ENCODE assay signal across 8 mouse cellular contexts in genomic region chr16:36821474-36821873, GRCm38 (mm10). TPM values are rescaled to one million over a fixed set of nuclear protein-coding genes. Genes with fewer than 3 reads are reported as not detected.
A peak's percentile ranks its signal among the peaks of the same experiment; 100 is the strongest.
DNase-seq lines count a peak whose midpoint lies in the region; ATAC-seq lines count a peak whose summit lies in the region.

No protein-coding gene starts in this region.

- H3K27me3 ChIP-seq in lung, embryonic 16.5 days (ENCODE audit: control insufficient read depth, insufficient read depth, low read depth, low read length), result no peaks in the 10 kb centered on the region
- H3K27me3 ChIP-seq in heart, embryonic 10.5 days (ENCODE audit: insufficient read depth, poor library complexity, severe bottlenecking), result no peaks in the 10 kb centered on the region
- H3K27me3 ChIP-seq in heart, embryonic 12.5 days (replicated peaks), result no peaks in the 10 kb centered on the region

- peak; percentile 78 for ATAC-seq in lung, embryonic 16.5 days (ENCODE audit: low read depth)
- no peak for ATAC-seq in heart, embryonic 12.5 days (ENCODE audit: insufficient number of reproducible peaks, low FRiP score)

- H3K36me3 ChIP-seq in lung, embryonic 16.5 days (ENCODE audit: control insufficient read depth, insufficient read depth, low read length), result no peaks in the 10 kb centered on the region
- no peaks in the 10 kb centered on the region for H3K36me3 ChIP-seq in heart, embryonic 10.5 days
- H3K36me3 ChIP-seq in heart, embryonic 12.5 days, result no peaks in the 10 kb centered on the region

- H3K4me1 ChIP-seq in lung, embryonic 16.5 days (replicated peaks; ENCODE audit: control insufficient read depth, insufficient read depth, low read length), result peaks cover 5% of the 10 kb centered on the region; the same call in 1 of the 2 replicates
- peaks cover 7% of the 10 kb centered on the region for H3K4me1 ChIP-seq in heart, embryonic 10.5 days
- H3K4me1 ChIP-seq in heart, embryonic 12.5 days (replicated peaks), result peaks cover 6% of the 10 kb centered on the region; the same call in 1 of the 2 replicates

- H3K4me2 ChIP-seq in lung, embryonic 16.5 days (ENCODE audit: low read depth, low read length), result no peak overlapping the region
- no peak overlapping the region for H3K4me2 ChIP-seq in heart, embryonic 12.5 days

- no peaks in the 10 kb centered on the region for H3K9me3 ChIP-seq in lung, embryonic 16.5 days (ENCODE audit: control insufficient read depth, low read length)
- no peaks in the 10 kb centered on the region for H3K9me3 ChIP-seq in heart, embryonic 10.5 days
- H3K9me3 ChIP-seq in heart, embryonic 12.5 days (replicated peaks), result no peaks in the 10 kb centered on the region

- no peak overlapping the region for H3K27ac ChIP-seq in lung, embryonic 16.5 days (ENCODE audit: low read length)
- H3K27ac ChIP-seq in heart, embryonic 10.5 days, result no peak overlapping the region
- no peak overlapping the region for H3K27ac ChIP-seq in heart, embryonic 12.5 days (ENCODE audit: poor library complexity, severe bottlenecking)

- WGBS in lung, embryonic 16.5 days, result 0% methylated on average over 3 of the region's 3 CpGs
- WGBS in heart, embryonic 10.5 days, result 6% methylated on average over 3 of the region's 3 CpGs
- 10% methylated on average over 3 of the region's 3 CpGs for WGBS in heart, embryonic 12.5 days

- no peak overlapping the region for H3K9ac ChIP-seq in lung, embryonic 16.5 days (ENCODE audit: low read length)
- H3K9ac ChIP-seq in heart, embryonic 12.5 days, result no peak overlapping the region

- H3K4me3 ChIP-seq in lung, embryonic 16.5 days (ENCODE audit: low read length), result no peak overlapping the region
- no peak overlapping the region for H3K4me3 ChIP-seq in heart, embryonic 10.5 days
- H3K4me3 ChIP-seq in heart, embryonic 12.5 days, result no peak overlapping the region

- peak; percentile 64 for DNase-seq in 3134 (ENCODE audit: extremely low read depth, insufficient read length, low spot score)
- DNase-seq in A20 (ENCODE audit: low read depth, low spot score), result peak; percentile 96
- DNase-seq in embryo, embryonic 9.5 days (ENCODE audit: extremely low spot score), result peak; percentile 63
- no peak for DNase-seq in frontal cortex, adult 2 months (ENCODE audit: extremely low spot score in 1 of 2, low spot score in 1 of 2)
- no peak for DNase-seq in left cerebral cortex, adult 9 months (ENCODE audit: low spot score in 2 of 2)
- no peak for DNase-seq in heart, embryonic 10.5 days (ENCODE audit: low spot score)

RNA-seq across cellular contexts. Expression of gene Iqcb1, which starts 6.7 kb away (rescaled TPM):
- polyA plus RNA-seq in lung, embryonic 16.5 days (2015; fragmentation: Nextera tagmentation; extraction: Ambion mirVana), result 29.8 and 30.9 TPM in 2 replicates
- 28.9 and 39.5 TPM in 2 replicates for polyA plus RNA-seq in frontal cortex, adult 2 months (2012; rRNA removed)
- 37.5 and 47.8 TPM in 2 replicates for polyA plus RNA-seq in heart, embryonic 10.5 days (2016; fragmentation: Nextera tagmentation; extraction: Ambion mirVana)
- 33.4 and 34.1 TPM in 2 replicates for polyA plus RNA-seq in heart, embryonic 12.5 days (2016; fragmentation: Nextera tagmentation; extraction: Ambion mirVana)

RNA-seq across cellular contexts. Expression of gene Slc15a2, which starts 36.7 kb away (rescaled TPM):
- polyA plus RNA-seq in lung, embryonic 16.5 days (2015; fragmentation: Nextera tagmentation; extraction: Ambion mirVana), result 49.4 and 58.9 TPM in 2 replicates
- 38.5 and 53.1 TPM in 2 replicates for polyA plus RNA-seq in frontal cortex, adult 2 months (2012; rRNA removed)
- 0.80 and 1.5 TPM in 2 replicates for polyA plus RNA-seq in heart, embryonic 10.5 days (2016; fragmentation: Nextera tagmentation; extraction: Ambion mirVana)
- 0.92 and 1.4 TPM in 2 replicates for polyA plus RNA-seq in heart, embryonic 12.5 days (2016; fragmentation: Nextera tagmentation; extraction: Ambion mirVana)

RNA-seq across cellular contexts. Expression of gene Eaf2, which starts 53.3 kb away (rescaled TPM):
- 1.0 and 1.3 TPM in 2 replicates for polyA plus RNA-seq in lung, embryonic 16.5 days (2015; fragmentation: Nextera tagmentation; extraction: Ambion mirVana)
- polyA plus RNA-seq in frontal cortex, adult 2 months (2012; rRNA removed), result 0.53 and 0.78 TPM in 2 replicates
- 0.38 and 1.3 TPM in 2 replicates for polyA plus RNA-seq in heart, embryonic 10.5 days (2016; fragmentation: Nextera tagmentation; extraction: Ambion mirVana)
- 0.45 and 0.80 TPM in 2 replicates for polyA plus RNA-seq in heart, embryonic 12.5 days (2016; fragmentation: Nextera tagmentation; extraction: Ambion mirVana)

RNA-seq across cellular contexts. Expression of gene Golgb1, which starts 53.5 kb away (rescaled TPM):
- polyA plus RNA-seq in lung, embryonic 16.5 days (2015; fragmentation: Nextera tagmentation; extraction: Ambion mirVana), result 89.6 and 97.2 TPM in 2 replicates
- 52.3 and 52.6 TPM in 2 replicates for polyA plus RNA-seq in frontal cortex, adult 2 months (2012; rRNA removed)
- polyA plus RNA-seq in heart, embryonic 10.5 days (2016; fragmentation: Nextera tagmentation; extraction: Ambion mirVana), result 56.4 and 67.1 TPM in 2 replicates
- 59.3 and 64.2 TPM in 2 replicates for polyA plus RNA-seq in heart, embryonic 12.5 days (2016; fragmentation: Nextera tagmentation; extraction: Ambion mirVana)

Comparison
In these comparisons a context has a peak if more than half of its experiments do, and no peak if none do; other contexts are left out.
1. DNase-seq: peak in 3134 (single experiment), A20 (single experiment) and embryo, embryonic 9.5 days (single experiment); none in frontal cortex, adult 2 months (0 of 2), left cerebral cortex, adult 9 months (0 of 2) and heart, embryonic 10.5 days (single experiment).
2. RNA of gene Slc15a2, which starts 36.7 kb away (polyA plus RNA-seq): 38.5 to 53.1 TPM in frontal cortex, adult 2 months and 49.4 to 58.9 TPM in lung, embryonic 16.5 days; 0.80 to 1.5 TPM in heart, embryonic 10.5 days and 0.92 to 1.4 TPM in heart, embryonic 12.5 days; every median in the first group is over 10 times any median in the second.